Comparison of ENCODE assay signal across 25 mouse cellular contexts in the genomic region with DNA sequence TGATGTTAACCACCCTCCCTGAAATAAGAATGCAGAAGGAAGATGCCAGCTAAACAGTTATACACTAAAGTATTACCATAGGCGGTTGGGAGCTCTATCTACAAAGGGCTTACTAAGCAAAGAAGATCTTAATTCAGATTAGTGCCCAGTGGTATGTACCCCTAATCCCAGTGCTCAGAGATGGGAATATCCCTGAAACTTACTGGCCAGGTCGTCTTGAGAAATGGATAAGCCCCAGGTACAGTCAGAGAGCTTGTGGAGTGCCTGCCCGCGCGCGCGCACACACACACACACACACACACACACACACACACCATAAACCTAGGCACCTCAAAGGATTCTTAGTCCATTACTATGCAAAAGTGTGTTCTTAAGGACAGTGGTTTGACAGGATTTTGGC.
"Had no signal": no experiment of that assay in that cellular context is flagged by ENCODE, and none has a peak within 500 bp of the region (broad histone marks: within the 10 kb centered on the region; RNA-seq: fewer than 3 reads in every experiment).

No protein-coding gene starts in this region.

- DNase-seq: gastrocnemius, adult 2 months; gastrocnemius, postnatal 10 days; gastrocnemius, postnatal 25 days; heart, adult 2 months; heart, postnatal 4 days; kidney, adult 18-20 months; kidney, adult 8-10 months; kidney, postnatal 10 days; kidney, postnatal 25 days; kidney, postnatal 4 days; layer of hippocampus, adult 9-11 months; layer of hippocampus, postnatal 36 days; left cerebral cortex, postnatal 4 days had no signal

- H3K27ac ChIP-seq: gastrocnemius, adult 2 months; heart, adult 2 months; heart, embryonic 13.5 days; heart, embryonic 15.5 days; hindbrain, embryonic 10.5 days; hindbrain, embryonic 12.5 days; hindbrain, embryonic 14.5 days; intestine, embryonic 15.5 days; limb, embryonic 13.5 days; limb, embryonic 15.5 days; liver, embryonic 14.5 days had no signal

- H3K9ac ChIP-seq: heart, embryonic 13.5 days; heart, embryonic 15.5 days; hindbrain, embryonic 12.5 days; hindbrain, embryonic 14.5 days; intestine, embryonic 15.5 days; limb, embryonic 13.5 days; limb, embryonic 15.5 days; liver, embryonic 14.5 days had no signal

- H3K4me3 ChIP-seq: gastrocnemius, adult 2 months; heart, adult 2 months; heart, embryonic 13.5 days; heart, embryonic 15.5 days; hindbrain, embryonic 10.5 days; hindbrain, embryonic 12.5 days; intestine, embryonic 15.5 days; limb, embryonic 13.5 days; limb, embryonic 15.5 days had no signal

- H3K4me1 ChIP-seq: intestine, embryonic 15.5 days had no signal

- H3K36me3 ChIP-seq: heart, embryonic 13.5 days; heart, embryonic 15.5 days; hindbrain, embryonic 10.5 days; hindbrain, embryonic 12.5 days; intestine, embryonic 15.5 days; limb, embryonic 13.5 days; limb, embryonic 15.5 days had no signal

- H3K27me3 ChIP-seq: heart, embryonic 13.5 days; heart, embryonic 15.5 days; hindbrain, embryonic 12.5 days; intestine, embryonic 15.5 days; limb, embryonic 13.5 days; limb, embryonic 15.5 days had no signal

- H3K9me3 ChIP-seq: heart, embryonic 13.5 days; heart, embryonic 15.5 days; hindbrain, embryonic 10.5 days; hindbrain, embryonic 12.5 days; intestine, embryonic 15.5 days; limb, embryonic 13.5 days; limb, embryonic 15.5 days had no signal

- H3K4me2 ChIP-seq: heart, embryonic 11.5 days; heart, embryonic 13.5 days; heart, embryonic 15.5 days; hindbrain, embryonic 12.5 days; hindbrain, embryonic 14.5 days; intestine, embryonic 15.5 days; limb, embryonic 13.5 days; limb, embryonic 15.5 days had no signal

- ATAC-seq: hindbrain, embryonic 16.5 days; intestine, embryonic 15.5 days; intestine, postnatal 0 days had no signal
